Mouse (Mus musculus) C2C12 (cell line): ENCODE results near the gene Lxn. TPM values are rescaled to one million over a fixed set of nuclear protein-coding genes. Genes with fewer than 3 reads are reported as not detected.

Experiments used
- polyA plus RNA-seq: library from polyadenylated mRNA; unstranded; fragments of >200 nt; fragmentation: generic; extraction: Trizol; gene quantifications from one replicate; pipeline ENCODE4 v1.2.1, GENCODE M21; 2012; ENCODE audit warnings: missing spikeins

The Lxn gene
- polyA plus RNA-seq, 1 experiment = 17.2 TPM

Other genes with a start within 250 kb of the Lxn start
- gene Mlf1, start 89.8 kb downstream of the Lxn start, polyA plus RNA-seq = 2.2 TPM
- not detected for gene Gm17402, start 88.8 kb downstream of the Lxn start, polyA plus RNA-seq
- 41.4 TPM for gene Gfm1, start 33.8 kb downstream of the Lxn start, polyA plus RNA-seq
- gene Rarres1, start 51.6 kb upstream of the Lxn start, polyA plus RNA-seq = not detected
- gene Mfsd1, start 118.8 kb upstream of the Lxn start, polyA plus RNA-seq = 53.6 TPM